Mouse (Mus musculus) hindbrain, embryonic 16.5 days (tissue): ENCODE results near the gene Camkmt. TPM values are rescaled to one million over a fixed set of nuclear protein-coding genes. Genes with fewer than 3 reads are reported as not detected.

Source experiments
- ATAC-seq: fragments of 200-750 bp; cut with Nextera tagmentation; 2 replicates; pipeline ENCODE4 v1.8.0; 2017; ENCODE audit warnings: moderate TSS enrichment, moderate library complexity
- H3K27ac ChIP-seq: fragments of 300-500 bp; sonication (generic); 2 replicates; pipeline ENCODE4 v1.5.1; 2014; ENCODE audit warnings: low read depth, mild to moderate bottlenecking, control low read depth, low read length, moderate library complexity
- H3K27me3 ChIP-seq: fragments of 300-500 bp; sonication (generic); replicated peaks from 2 replicates; pipeline ENCODE4 v1.6.1; 2014; ENCODE audit warnings: low read length; ENCODE audit not compliant: control insufficient read depth, insufficient read depth
- H3K36me3 ChIP-seq: fragments of 300-500 bp; sonication (generic); 2 replicates; pipeline ENCODE4 v1.6.1; 2014; ENCODE audit warnings: mild to moderate bottlenecking, low read length, moderate library complexity, mixed read lengths; ENCODE audit not compliant: control insufficient read depth, insufficient read depth
- H3K4me1 ChIP-seq: fragments of 300-500 bp; sonication (generic); 2 replicates; pipeline ENCODE4 v1.6.1; 2014; ENCODE audit warnings: low read depth, low read length; ENCODE audit not compliant: control insufficient read depth, insufficient read depth
- H3K4me2 ChIP-seq: fragments of 300-500 bp; sonication (generic); 2 replicates; pipeline ENCODE4 v1.6.1; 2014; ENCODE audit warnings: mild to moderate bottlenecking, low read length, control low read depth, moderate library complexity
- H3K4me3 ChIP-seq: fragments of 300-500 bp; sonication (generic); 2 replicates; pipeline ENCODE4 v1.5.1; 2014; ENCODE audit warnings: mild to moderate bottlenecking, low read length, control low read depth, moderate library complexity
- H3K9ac ChIP-seq: fragments of 300-500 bp; sonication (generic); 2 replicates; pipeline ENCODE4 v1.6.1; 2014; ENCODE audit warnings: low read depth, mild to moderate bottlenecking, control low read depth, low read length, moderate library complexity
- H3K9me3 ChIP-seq: fragments of 300-500 bp; sonication (generic); 2 replicates; pipeline ENCODE4 v1.6.1; 2014; ENCODE audit warnings: mild to moderate bottlenecking, low read length, moderate library complexity; ENCODE audit not compliant: control insufficient read depth
- WGBS: fragments of 180-500 bp; shearing (Covaris S2); extraction: QIAGEN DNeasy Blood & Tissue Kit; methylation state at CpG from one replicate; pipeline ENCODE4 v1.1.7; 2014; 5-methylcytosine and 5-hydroxymethylcytosine counted together
- polyA plus RNA-seq: library from polyadenylated mRNA; unstranded; fragments of >200 nt; fragmentation: Nextera tagmentation; extraction: Ambion mirVana; gene quantifications from 2 replicates; pipeline ENCODE4 v1.2.1, GENCODE M21; 2015

Gene Camkmt
- polyA plus RNA-seq, 1 experiment from 2014 or later: 22.9 TPM

- Histone ChIP-seq H3K36me3 (peaks cover 38% of the 10 kb centered on the region), H3K9me3 (no peaks in the 10 kb centered on the region), H3K4me2 (no peak overlapping the region), H3K27me3 (no peaks in the 10 kb centered on the region), H3K4me1 (no peaks in the 10 kb centered on the region), H3K4me3 (no peak overlapping the region), H3K9ac (no peak overlapping the region), H3K27ac (no peak overlapping the region)
- 0 out of 2 replicates have a peak, but pooled peaks have one; percentile 37 for ATAC-seq
- 94% methylated on average over 7 of the region's 7 CpGs for WGBS
These were observed 26.8 kb upstream of the Camkmt start for GRCm38 (mm10) chr17:85063560-85063959.

GRCm38 (mm10) chr17:85067331-85067730 is 23.0 kb upstream of the Camkmt start:
- no peak for ATAC-seq
- Histone ChIP-seq H3K9me3 (no peaks in the 10 kb centered on the region), H3K27me3 (no peaks in the 10 kb centered on the region), H3K36me3 (peaks cover 64% of the 10 kb centered on the region), H3K4me2 (no peak overlapping the region), H3K27ac (no peak overlapping the region), H3K9ac (no peak overlapping the region), H3K4me1 (no peaks in the 10 kb centered on the region; the same call in 1 of the 2 replicates), H3K4me3 (no peak overlapping the region)
- 95% methylated on average over 7 of the region's 7 CpGs for WGBS

DNA sequence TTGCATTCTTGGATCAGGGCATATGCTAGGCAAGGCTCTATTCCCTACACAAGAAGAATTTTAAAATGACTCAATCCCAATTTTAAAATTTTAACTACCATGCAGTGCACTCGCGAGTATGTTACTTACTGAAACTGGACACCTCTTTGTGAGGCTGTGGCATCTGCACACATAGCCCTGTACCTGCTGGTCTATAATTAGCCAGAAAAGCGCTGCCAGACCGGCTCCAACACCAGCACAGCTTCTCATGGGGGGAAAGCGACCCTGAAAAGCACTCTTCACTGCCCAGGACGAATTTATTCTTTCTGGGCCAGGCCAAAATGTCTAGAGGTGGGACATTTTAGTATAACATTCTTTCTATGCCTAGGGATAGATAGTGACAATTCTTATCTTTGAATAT is 19.7 kb upstream of the Camkmt start:
- 94% methylated on average over 6 of the region's 6 CpGs for WGBS
- H3K27me3 ChIP-seq: no peaks in the 10 kb centered on the region
- H3K4me2 ChIP-seq: no peak overlapping the region
- no peak overlapping the region for H3K9ac ChIP-seq
- H3K36me3 ChIP-seq: peaks cover 46% of the 10 kb centered on the region
- no peak overlapping the region for H3K4me3 ChIP-seq
- no peaks in the 10 kb centered on the region; the same call in none of the 2 replicates for H3K4me1 ChIP-seq
- no peaks in the 10 kb centered on the region for H3K9me3 ChIP-seq
- no peak overlapping the region for H3K27ac ChIP-seq
- no peak for ATAC-seq

- H3K4me3 ChIP-seq: no peak overlapping the region
- no peaks in the 10 kb centered on the region for H3K27me3 ChIP-seq
- H3K4me2 ChIP-seq: no peak overlapping the region
- H3K27ac ChIP-seq: no peak overlapping the region
- H3K9me3 ChIP-seq: no peaks in the 10 kb centered on the region
- WGBS: 85% methylated on average over 8 of the region's 8 CpGs
- no peak overlapping the region for H3K9ac ChIP-seq
- H3K4me1 ChIP-seq: no peaks in the 10 kb centered on the region; the same call in none of the 2 replicates
- ATAC-seq: 0 out of 2 replicates have a peak, but pooled peaks have one; percentile 34
- H3K36me3 ChIP-seq: peaks cover 45% of the 10 kb centered on the region
These were observed 19.1 kb upstream of the Camkmt start for GRCm38 (mm10) chr17:85071088-85071775.

GRCm38 (mm10) chr17:85072383-85072782 is 18.0 kb upstream of the Camkmt start:
- Histone ChIP-seq H3K9ac (no peak overlapping the region), H3K36me3 (peaks cover 46% of the 10 kb centered on the region), H3K4me1 (no peaks in the 10 kb centered on the region; the same call in none of the 2 replicates), H3K4me2 (no peak overlapping the region), H3K4me3 (no peak overlapping the region), H3K27ac (no peak overlapping the region), H3K27me3 (no peaks in the 10 kb centered on the region), H3K9me3 (no peaks in the 10 kb centered on the region)
- 33% methylated on average over 11 of the region's 11 CpGs for WGBS
- peak; percentile 6; the same call in 1 of the 2 replicates for ATAC-seq

DNA sequence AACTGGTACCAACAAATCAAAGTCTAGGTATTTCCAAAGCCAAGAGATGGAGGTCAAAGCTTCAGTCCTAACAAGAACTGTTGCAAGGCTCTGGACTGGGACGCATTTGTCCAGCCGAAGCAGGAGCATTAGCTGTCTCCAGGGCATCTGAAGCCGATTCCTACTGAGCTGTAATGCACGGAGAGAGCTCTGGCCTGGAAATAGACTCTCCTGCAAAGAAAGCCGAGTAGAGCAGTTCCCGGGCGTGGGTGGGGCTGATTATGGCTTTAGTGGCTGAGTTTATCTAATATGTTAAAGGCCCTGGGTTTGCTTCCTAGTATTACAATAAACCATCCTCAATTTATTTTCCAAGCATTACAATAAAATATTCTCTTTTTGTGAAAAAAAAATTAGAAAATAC is 17.1 kb upstream of the Camkmt start:
- no peak overlapping the region for H3K4me2 ChIP-seq
- no peak overlapping the region for H3K9ac ChIP-seq
- H3K27me3 ChIP-seq: no peaks in the 10 kb centered on the region
- H3K36me3 ChIP-seq: peaks cover 50% of the 10 kb centered on the region
- H3K27ac ChIP-seq: no peak overlapping the region
- WGBS: 54% methylated on average over 7 of the region's 7 CpGs
- ATAC-seq: no peak
- H3K9me3 ChIP-seq: no peaks in the 10 kb centered on the region
- H3K4me1 ChIP-seq: no peaks in the 10 kb centered on the region; the same call in none of the 2 replicates
- no peak overlapping the region for H3K4me3 ChIP-seq

GRCm38 (mm10) chr17:85074083-85074482 is 16.3 kb upstream of the Camkmt start:
- no peak for ATAC-seq

GRCm38 (mm10) chr17:85079276-85079675 is 11.1 kb upstream of the Camkmt start:
- Histone ChIP-seq H3K27ac (no peak overlapping the region), H3K27me3 (no peaks in the 10 kb centered on the region), H3K9me3 (no peaks in the 10 kb centered on the region), H3K4me2 (no peak overlapping the region), H3K36me3 (peaks cover 30% of the 10 kb centered on the region), H3K4me1 (no peaks in the 10 kb centered on the region), H3K9ac (no peak overlapping the region), H3K4me3 (no peak overlapping the region)
- ATAC-seq: no peak
- 84% methylated on average over 3 of the region's 3 CpGs for WGBS

More at GRCm38 (mm10) chr17:85074083-85074482, 16.3 kb upstream of the Camkmt start:
- H3K4me1 ChIP-seq: no peaks in the 10 kb centered on the region; the same call in none of the 2 replicates
- H3K27ac ChIP-seq: no peak overlapping the region
- H3K4me3 ChIP-seq: no peak overlapping the region
- no peak overlapping the region for H3K9ac ChIP-seq
- H3K36me3 ChIP-seq: peaks cover 47% of the 10 kb centered on the region
- no peak overlapping the region for H3K4me2 ChIP-seq
- no peaks in the 10 kb centered on the region for H3K9me3 ChIP-seq
- no peaks in the 10 kb centered on the region for H3K27me3 ChIP-seq
- 92% methylated on average over 4 of the region's 4 CpGs for WGBS

DNA sequence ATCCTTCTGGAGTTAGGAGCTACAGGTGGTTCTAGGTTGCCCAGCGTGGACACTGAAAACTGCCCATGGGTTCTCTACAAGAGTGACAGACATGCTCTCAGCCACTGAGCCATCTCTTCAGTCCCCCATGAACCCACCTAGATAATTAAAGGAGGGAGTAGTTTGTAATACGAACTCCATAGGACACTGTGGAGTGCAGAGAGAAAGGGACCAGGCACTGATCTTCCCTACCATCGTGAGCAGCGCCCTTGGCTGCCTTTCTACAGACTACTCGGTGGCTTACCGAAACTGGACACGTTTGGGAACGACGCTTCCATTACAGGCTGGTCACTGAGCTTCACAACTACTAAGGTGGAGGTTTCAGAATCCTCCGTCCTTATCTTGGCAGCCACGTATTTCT is 9.6 kb upstream of the Camkmt start:
- 94% methylated on average over 11 of the region's 11 CpGs for WGBS
- no peak overlapping the region for H3K27ac ChIP-seq

More for the DNA sequence above, 9.6 kb upstream of the Camkmt start:
- Histone ChIP-seq H3K27me3 (no peaks in the 10 kb centered on the region), H3K9me3 (no peaks in the 10 kb centered on the region), H3K4me3 (no peak overlapping the region), H3K4me1 (no peaks in the 10 kb centered on the region), H3K4me2 (no peak overlapping the region), H3K36me3 (peaks cover 29% of the 10 kb centered on the region), H3K9ac (no peak overlapping the region)
- no peak for ATAC-seq
